Mouse (Mus musculus) kidney, adult 2 months (tissue): ENCODE measurements around the gene Rer1.

Experiments
- CTCF ChIP-seq: fragments of 200-500 bp; conservative IDR thresholded peaks from 2 replicates; pipeline ENCODE4 v1.5.1; 2011; ENCODE audit warnings: low read depth, mild to moderate bottlenecking, control low read depth, low read length, moderate library complexity, mixed read lengths; ENCODE audit not compliant: insufficient read depth, insufficient read length
- POLR2A ChIP-seq: fragments of 200-500 bp; IDR thresholded peaks from one replicate; pipeline ENCODE4 v1.6.1; 2011; ENCODE audit warnings: low read depth, low read length, control low read depth

DNA sequence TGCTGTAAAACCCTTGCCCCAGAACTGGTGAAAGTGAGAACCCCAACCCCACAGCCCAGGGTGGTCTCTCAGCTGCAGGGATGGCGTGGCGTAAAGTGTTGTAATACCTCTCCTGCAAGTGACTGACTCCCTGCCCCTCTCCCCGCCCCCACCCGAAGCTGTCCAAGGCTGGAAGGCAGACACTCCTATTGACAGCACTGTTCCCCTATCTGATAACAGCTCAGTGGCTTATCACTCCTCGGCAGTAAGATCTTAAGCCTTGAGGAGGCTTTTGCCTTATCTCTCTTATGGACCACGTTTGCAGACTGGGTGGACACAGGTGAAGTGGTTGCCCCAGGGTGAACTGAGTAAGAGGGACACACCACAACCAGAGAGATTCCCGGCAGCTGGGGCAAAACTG lies 39.1 kb upstream of the Rer1 start:
- no peak for TF ChIP-seq CTCF
- TF ChIP-seq POLR2A = no peak
